Mouse (Mus musculus): Measurements from ENCODE around the gene Hspa12a. TPM values are rescaled to one million over a fixed set of nuclear protein-coding genes. Genes with fewer than 3 reads are reported as not detected.

The Hspa12a gene
- polyA plus RNA-seq, 1 experiment from 2014 or later, result 31.9 TPM

- 87% methylated on average over 11 of the region's 11 CpGs for whole genome bisulfite sequencing
These were observed 70.8 kb downstream of the Hspa12a start for GRCm38 (mm10) chr19:58872381-58873259.

DNA sequence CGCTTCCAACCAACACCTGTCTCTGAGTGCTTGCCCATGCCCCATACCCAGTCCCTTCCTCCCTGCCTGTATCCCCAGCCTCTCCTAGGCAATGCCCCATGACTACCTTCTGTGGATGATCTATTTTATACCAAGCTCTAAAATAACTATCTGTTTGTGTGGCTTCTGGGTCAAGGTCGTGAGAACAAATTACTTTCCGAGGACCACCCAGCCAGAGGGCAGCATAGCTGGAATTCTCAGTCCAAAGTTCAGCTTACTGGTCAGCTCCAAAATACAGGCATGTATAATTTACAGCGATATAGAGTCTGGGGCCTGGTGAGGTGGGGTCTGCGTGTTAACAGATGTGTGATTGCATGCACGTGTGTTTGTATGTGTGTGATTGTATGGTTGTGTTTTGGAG, 71.6 kb downstream of the Hspa12a start:
- ATAC-seq (ENCODE audit: low FRiP score, low TSS enrichment), result no peak
- Histone ChIP-seq H3K4me2 (ENCODE audit: low read length) (no peak overlapping the region), H3K27ac (replicated peaks; ENCODE audit: low read depth, low read length) (no peak overlapping the region), H3K4me1 (ENCODE audit: control insufficient read depth, insufficient read depth, low read length) (no peaks in the 10 kb centered on the region), H3K36me3 (ENCODE audit: control insufficient read depth, insufficient read depth, low read length) (no peaks in the 10 kb centered on the region), H3K4me3 (replicated peaks; ENCODE audit: low read depth, low read length) (no peak overlapping the region), H3K9me3 (ENCODE audit: control insufficient read depth, low read length) (no peaks in the 10 kb centered on the region), H3K9ac (replicated peaks; ENCODE audit: low read length) (no peak overlapping the region), H3K27me3 (ENCODE audit: control insufficient read depth, insufficient read depth, low read length) (no peaks in the 10 kb centered on the region)
- 88% methylated on average over 6 of the region's 6 CpGs for WGBS
- no peak for DNase-seq

More at GRCm38 (mm10) chr19:58872381-58873259, 70.8 kb downstream of the Hspa12a start:
- Histone ChIP-seq H3K27ac (replicated peaks; ENCODE audit: low read depth, low read length) (no peak overlapping the region), H3K9me3 (ENCODE audit: control insufficient read depth, low read length) (no peaks in the 10 kb centered on the region), H3K9ac (replicated peaks; ENCODE audit: low read length) (no peak overlapping the region), H3K36me3 (ENCODE audit: control insufficient read depth, insufficient read depth, low read length) (no peaks in the 10 kb centered on the region), H3K4me1 (ENCODE audit: control insufficient read depth, insufficient read depth, low read length) (no peaks in the 10 kb centered on the region), H3K4me3 (replicated peaks; ENCODE audit: low read depth, low read length) (no peak overlapping the region), H3K4me2 (ENCODE audit: low read length) (no peak overlapping the region), H3K27me3 (ENCODE audit: control insufficient read depth, insufficient read depth, low read length) (no peaks in the 10 kb centered on the region)
- DNase-seq (no peak), ATAC-seq (ENCODE audit: low FRiP score, low TSS enrichment) (no peak)

DNA sequence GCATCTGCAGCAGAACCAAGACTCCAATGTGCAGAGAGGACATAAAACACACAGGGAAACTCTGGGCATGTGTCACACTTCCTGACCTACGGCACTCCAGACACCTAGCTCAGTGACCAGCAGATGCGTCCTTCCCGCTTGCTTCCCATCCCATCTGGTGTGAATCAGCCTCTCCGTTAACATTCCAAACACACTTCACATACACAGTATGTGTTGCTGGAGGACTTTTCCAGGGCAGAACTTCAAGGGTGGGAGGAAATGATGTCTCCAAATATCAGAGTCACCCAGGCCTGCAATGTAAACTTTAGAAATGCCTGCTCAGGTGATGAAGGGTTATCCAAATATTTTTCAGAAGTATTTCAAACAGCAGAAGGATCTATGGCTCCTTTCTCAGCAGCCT, 76.8 kb downstream of the Hspa12a start:
- H3K27me3 ChIP-seq (ENCODE audit: control insufficient read depth, insufficient read depth, low read length), result no peaks in the 10 kb centered on the region
- H3K9ac ChIP-seq (replicated peaks; ENCODE audit: low read length), result no peak overlapping the region
- 94% methylated on average over 4 of the region's 4 CpGs for WGBS
- no peaks in the 10 kb centered on the region for H3K36me3 ChIP-seq (ENCODE audit: control insufficient read depth, insufficient read depth, low read length)
- ATAC-seq (ENCODE audit: low FRiP score, low TSS enrichment), result no peak
- H3K4me2 ChIP-seq (ENCODE audit: low read length), result no peak overlapping the region
- no peaks in the 10 kb centered on the region for H3K4me1 ChIP-seq (ENCODE audit: control insufficient read depth, insufficient read depth, low read length)
- no peak overlapping the region for H3K27ac ChIP-seq (replicated peaks; ENCODE audit: low read depth, low read length)
- no peaks in the 10 kb centered on the region for H3K9me3 ChIP-seq (ENCODE audit: control insufficient read depth, low read length)
- no peak for DNase-seq
- H3K4me3 ChIP-seq (replicated peaks; ENCODE audit: low read depth, low read length), result no peak overlapping the region

- 48% methylated on average over 5 of the region's 5 CpGs for WGBS
- no peak for DNase-seq
- H3K4me2 ChIP-seq (ENCODE audit: low read length), result no peak overlapping the region
These were observed 78.2 kb downstream of the Hspa12a start for GRCm38 (mm10) chr19:58865224-58865623.

DNA sequence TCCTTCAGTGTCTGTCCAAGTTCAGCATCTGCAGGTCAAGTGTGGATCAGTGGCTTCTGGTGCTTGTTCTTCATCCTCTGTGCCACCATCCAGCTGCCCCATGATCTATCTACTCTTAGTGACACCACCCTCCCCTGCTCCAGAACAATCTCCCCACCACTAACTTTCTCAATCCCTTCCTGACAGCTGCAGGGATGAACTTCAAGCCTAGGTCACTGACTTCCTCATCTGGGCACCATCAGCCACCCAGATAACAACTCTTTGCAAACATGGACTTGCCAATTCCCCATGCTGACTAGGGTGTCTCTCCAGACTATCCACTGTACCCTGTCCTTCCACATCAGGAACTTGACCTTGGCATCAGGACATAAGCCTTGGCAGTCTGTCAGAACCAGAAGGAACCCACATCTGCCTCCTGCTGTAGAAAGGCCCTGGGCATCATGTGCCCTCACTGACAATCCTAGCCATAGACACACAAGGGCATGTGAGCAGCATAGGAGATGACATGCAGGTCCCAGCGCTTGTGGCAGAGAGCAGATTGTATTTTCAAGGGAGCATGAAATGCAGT, 79.4 kb downstream of the Hspa12a start:
- no peak overlapping the region for H3K4me2 ChIP-seq (ENCODE audit: low read length)
- H3K27ac ChIP-seq (replicated peaks; ENCODE audit: low read depth, low read length), result no peak overlapping the region
- H3K4me1 ChIP-seq (ENCODE audit: control insufficient read depth, insufficient read depth, low read length), result peaks cover 16% of the 10 kb centered on the region
- H3K27me3 ChIP-seq (ENCODE audit: control insufficient read depth, insufficient read depth, low read length), result no peaks in the 10 kb centered on the region; the same call in 1 of the 2 replicates
- WGBS, result 95% methylated on average over 1 of the region's 1 CpGs
- DNase-seq (no peak), ATAC-seq (ENCODE audit: low FRiP score, low TSS enrichment) (no peak)
- H3K36me3 ChIP-seq (ENCODE audit: control insufficient read depth, insufficient read depth, low read length), result no peaks in the 10 kb centered on the region
- no peaks in the 10 kb centered on the region for H3K9me3 ChIP-seq (ENCODE audit: control insufficient read depth, low read length)
- H3K4me3 ChIP-seq (replicated peaks; ENCODE audit: low read depth, low read length), result no peak overlapping the region
- no peak overlapping the region for H3K9ac ChIP-seq (replicated peaks; ENCODE audit: low read length)

More at GRCm38 (mm10) chr19:58865224-58865623, 78.2 kb downstream of the Hspa12a start:
- Histone ChIP-seq H3K4me3 (replicated peaks; ENCODE audit: low read depth, low read length) (no peak overlapping the region), H3K4me1 (ENCODE audit: control insufficient read depth, insufficient read depth, low read length) (peaks cover 7% of the 10 kb centered on the region; the same call in 1 of the 2 replicates), H3K36me3 (ENCODE audit: control insufficient read depth, insufficient read depth, low read length) (no peaks in the 10 kb centered on the region), H3K27ac (replicated peaks; ENCODE audit: low read depth, low read length) (no peak overlapping the region), H3K9ac (replicated peaks; ENCODE audit: low read length) (no peak overlapping the region), H3K9me3 (ENCODE audit: control insufficient read depth, low read length) (no peaks in the 10 kb centered on the region), H3K27me3 (ENCODE audit: control insufficient read depth, insufficient read depth, low read length) (no peaks in the 10 kb centered on the region)
- no peak for ATAC-seq (ENCODE audit: low FRiP score, low TSS enrichment)

- no peaks in the 10 kb centered on the region; the same call in 1 of the 2 replicates for H3K27me3 ChIP-seq (ENCODE audit: control insufficient read depth, insufficient read depth, low read length)
- 8% methylated on average over 12 of the region's 12 CpGs for WGBS
- H3K9ac ChIP-seq (replicated peaks; ENCODE audit: low read length), result peak overlapping the region; percentile 70; the same call in 1 of the 2 replicates
- H3K9me3 ChIP-seq (ENCODE audit: control insufficient read depth, low read length), result no peaks in the 10 kb centered on the region
- H3K36me3 ChIP-seq (ENCODE audit: control insufficient read depth, insufficient read depth, low read length), result no peaks in the 10 kb centered on the region
- DNase-seq, result no peak
- peaks cover 21% of the 10 kb centered on the region for H3K4me1 ChIP-seq (ENCODE audit: control insufficient read depth, insufficient read depth, low read length)
- H3K4me2 ChIP-seq (ENCODE audit: low read length), result peak overlapping the region; percentile 73
- ATAC-seq (ENCODE audit: low FRiP score, low TSS enrichment), result peak; percentile 7
- peak overlapping the region; percentile 60 for H3K4me3 ChIP-seq (replicated peaks; ENCODE audit: low read depth, low read length)
- H3K27ac ChIP-seq (replicated peaks; ENCODE audit: low read depth, low read length), result peak overlapping the region; percentile 77
These were observed 82.2 kb downstream of the Hspa12a start for GRCm38 (mm10) chr19:58861174-58861760.

GRCm38 (mm10) chr19:58860255-58861173, 82.9 kb downstream of the Hspa12a start:
- Histone ChIP-seq H3K4me3 (replicated peaks; ENCODE audit: low read depth, low read length) (peak overlapping the region; percentile 60), H3K4me2 (ENCODE audit: low read length) (peak overlapping the region; percentile 73), H3K4me1 (ENCODE audit: control insufficient read depth, insufficient read depth, low read length) (peaks cover 21% of the 10 kb centered on the region), H3K27ac (replicated peaks; ENCODE audit: low read depth, low read length) (peak overlapping the region; percentile 77), H3K9me3 (ENCODE audit: control insufficient read depth, low read length) (no peaks in the 10 kb centered on the region), H3K27me3 (ENCODE audit: control insufficient read depth, insufficient read depth, low read length) (no peaks in the 10 kb centered on the region; the same call in 1 of the 2 replicates), H3K9ac (replicated peaks; ENCODE audit: low read length) (peak overlapping the region; percentile 70), H3K36me3 (ENCODE audit: control insufficient read depth, insufficient read depth, low read length) (no peaks in the 10 kb centered on the region)
- ATAC-seq (ENCODE audit: low FRiP score, low TSS enrichment) (peak; percentile 88), DNase-seq (peak; percentile 87)
- WGBS, result under 1% methylated on average over 46 of the region's 46 CpGs

GRCm38 (mm10) chr19:58859831-58860254, 83.6 kb downstream of the Hspa12a start:
- H3K9me3 ChIP-seq (ENCODE audit: control insufficient read depth, low read length), result no peaks in the 10 kb centered on the region
- H3K4me3 ChIP-seq (replicated peaks; ENCODE audit: low read depth, low read length), result peak overlapping the region; percentile 60
- peaks cover 21% of the 10 kb centered on the region for H3K4me1 ChIP-seq (ENCODE audit: control insufficient read depth, insufficient read depth, low read length)
- H3K4me2 ChIP-seq (ENCODE audit: low read length), result peak overlapping the region; percentile 73
- H3K36me3 ChIP-seq (ENCODE audit: control insufficient read depth, insufficient read depth, low read length), result no peaks in the 10 kb centered on the region
- WGBS, result 3% methylated on average over 14 of the region's 14 CpGs
- peak overlapping the region; percentile 77 for H3K27ac ChIP-seq (replicated peaks; ENCODE audit: low read depth, low read length)
- DNase-seq (peak; percentile 59), ATAC-seq (ENCODE audit: low FRiP score, low TSS enrichment) (peak; percentile 36; the same call in 1 of the 2 replicates)
- H3K9ac ChIP-seq (replicated peaks; ENCODE audit: low read length), result peak overlapping the region; percentile 70
- no peaks in the 10 kb centered on the region; the same call in 1 of the 2 replicates for H3K27me3 ChIP-seq (ENCODE audit: control insufficient read depth, insufficient read depth, low read length)
